Mouse (Mus musculus): ENCODE data around the gene Pmp22.

GRCm38 (mm10) chr11:63136836-63137416 lies 8.1 kb downstream of the Pmp22 start:
- TF ChIP-seq CTCF (IDR thresholded peaks at IDR 0.05; ENCODE audit: low read depth, low read length): no peak
- TF ChIP-seq POLR2A (IDR thresholded peaks at IDR 0.05; ENCODE audit: insufficient read depth, low read length): no peak
